Mouse (Mus musculus) c-Kit-positive CD71-positive TER-119-positive erythroid progenitor cells, embryonic 14.5 days (primary cell): ENCODE measurements at regions not wholly inside any gene's neighbourhood (a gene's known extent, or its start where the extent isn't known, plus 50 kb on each side); places are given as distances from the start of the nearest gene placed in this dataset.

Experiments
- DNase-seq: peaks from one replicate; pipeline ENCODE4 v3.0.0-alpha.2; 2013; ENCODE audit warnings: low spot score

DNA sequence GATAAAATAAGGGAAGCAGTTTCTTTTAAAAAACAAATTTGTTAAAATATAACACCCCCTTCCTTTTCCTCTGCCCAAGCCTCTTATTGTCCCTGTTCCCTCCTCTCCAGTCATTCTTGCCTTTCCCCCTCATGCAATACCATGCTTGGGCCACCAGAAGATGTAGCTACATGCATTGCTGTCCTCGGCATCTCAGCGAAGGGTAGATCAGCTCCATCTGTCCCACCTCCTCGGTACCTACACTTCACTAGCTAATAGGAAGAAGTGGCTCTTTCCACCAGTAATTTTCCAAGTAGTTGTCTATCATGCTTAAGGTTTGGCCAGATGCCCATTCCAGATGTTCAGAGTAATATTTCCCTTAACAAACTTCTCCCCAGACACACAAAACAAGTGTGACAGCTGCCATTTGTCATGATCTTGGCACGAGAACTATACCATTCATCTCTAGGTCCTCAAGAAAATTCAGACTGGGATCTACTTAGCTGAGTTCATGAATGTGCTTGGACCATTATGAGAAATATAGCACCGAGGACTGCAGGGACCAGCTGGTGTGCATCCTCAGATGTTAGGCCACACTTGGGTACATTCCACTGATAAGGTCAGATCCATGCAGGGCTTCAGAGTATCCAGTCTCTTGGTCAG, 198.7 kb upstream of the Tnp1 start:
- DNase-seq = no peak

- DNase-seq = no peak
These were observed 191.7 kb upstream of the Tnp1 start for GRCm38 (mm10) chr1:73207421-73207820.

GRCm38 (mm10) chr1:73205788-73206187, 190.1 kb upstream of the Tnp1 start:
- no peak for DNase-seq

GRCm38 (mm10) chr1:73200112-73200511, 184.4 kb upstream of the Tnp1 start:
- DNase-seq = no peak

DNA sequence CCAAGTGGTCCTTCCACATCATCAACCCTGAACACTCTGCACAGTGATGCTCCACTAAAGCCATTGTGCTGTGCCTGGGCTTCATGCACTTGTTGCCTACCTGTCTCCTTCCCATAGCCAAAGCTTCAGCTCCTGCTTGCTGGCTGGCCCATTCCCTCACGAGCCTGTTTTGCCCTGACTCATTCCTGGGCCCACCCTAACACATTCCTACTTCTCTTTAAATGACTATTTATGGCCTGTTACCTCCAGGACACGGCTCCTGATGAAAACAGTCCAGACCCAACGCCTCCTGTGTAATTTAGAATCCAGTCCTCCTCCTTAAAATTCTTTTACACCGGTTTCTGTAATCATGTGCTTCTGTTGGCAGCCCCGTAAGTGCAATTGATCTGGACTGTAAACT, 175.1 kb upstream of the Tnp1 start:
- DNase-seq = no peak

- no peak for DNase-seq
These were observed 173.1 kb upstream of the Tnp1 start for GRCm38 (mm10) chr1:73188796-73189195.

- no peak for DNase-seq
These were observed 168.8 kb upstream of the Tnp1 start for GRCm38 (mm10) chr1:73184477-73184876.

GRCm38 (mm10) chr1:73178810-73179209, 163.1 kb upstream of the Tnp1 start:
- DNase-seq = no peak

- DNase-seq = no peak
These were observed 161.4 kb upstream of the Tnp1 start for GRCm38 (mm10) chr1:73177076-73177475.

- no peak for DNase-seq
These were observed 154.9 kb upstream of the Tnp1 start for GRCm38 (mm10) chr1:73170668-73171008.

DNA sequence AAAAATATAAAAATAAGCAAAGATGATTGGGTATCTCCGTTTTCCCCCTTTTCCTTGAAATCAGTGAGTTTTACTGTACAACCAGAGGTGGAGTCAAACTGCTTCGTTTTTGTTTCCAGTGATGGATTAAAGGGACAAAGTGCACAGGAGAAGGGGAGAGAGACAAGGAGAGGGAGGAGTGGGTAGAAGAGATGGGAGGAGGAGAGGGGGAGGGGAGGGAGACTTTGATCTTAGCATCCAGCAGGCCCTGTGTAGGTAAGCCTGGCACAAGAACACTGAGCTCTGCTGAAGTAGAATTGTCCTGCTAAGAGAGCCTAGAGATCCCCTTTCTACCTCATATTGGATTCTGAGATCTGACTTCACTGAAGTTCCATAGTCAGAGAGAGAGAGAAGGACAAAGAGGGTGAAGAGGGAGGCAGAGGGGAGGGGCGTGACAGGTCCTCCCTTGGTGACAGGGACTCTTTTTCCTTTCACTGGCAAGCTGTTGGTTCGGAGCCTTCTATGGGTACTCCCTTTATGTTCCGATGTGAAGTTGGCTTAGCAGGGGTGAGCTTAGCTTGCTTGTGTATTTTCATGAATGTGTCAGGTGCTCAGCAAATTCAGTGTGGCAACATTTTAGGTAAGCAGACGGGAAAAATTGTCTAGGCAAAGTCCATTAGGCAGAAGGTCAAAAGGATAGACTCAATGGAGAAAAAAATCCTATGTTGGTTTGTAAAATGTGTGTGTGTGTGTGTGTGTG, 154.4 kb upstream of the Tnp1 start:
- no peak for DNase-seq

- DNase-seq = no peak
These were observed 153.6 kb upstream of the Tnp1 start for GRCm38 (mm10) chr1:73169077-73169869.

DNA sequence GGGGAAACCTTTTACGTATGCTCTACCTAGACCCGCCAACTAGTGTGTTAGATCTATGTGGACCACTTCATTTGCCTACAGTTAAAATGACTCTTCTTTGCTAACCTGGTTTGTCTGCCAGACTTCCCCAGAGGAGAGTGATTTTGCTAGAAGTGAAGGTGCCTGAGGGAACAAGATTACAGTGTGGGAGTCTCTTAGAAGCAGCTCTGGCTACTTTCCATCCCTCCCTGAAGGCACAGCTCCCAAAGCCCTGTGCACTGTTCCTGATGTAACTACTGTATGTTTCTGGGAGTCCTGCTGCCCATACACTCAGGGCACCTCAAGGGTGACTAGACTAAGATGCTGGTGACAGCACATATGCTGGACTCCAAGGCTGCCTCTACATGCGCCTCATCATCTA, 144.5 kb upstream of the Tnp1 start:
- no peak for DNase-seq

- DNase-seq = no peak
These were observed 143.8 kb upstream of the Tnp1 start for GRCm38 (mm10) chr1:73159405-73159976.

DNA sequence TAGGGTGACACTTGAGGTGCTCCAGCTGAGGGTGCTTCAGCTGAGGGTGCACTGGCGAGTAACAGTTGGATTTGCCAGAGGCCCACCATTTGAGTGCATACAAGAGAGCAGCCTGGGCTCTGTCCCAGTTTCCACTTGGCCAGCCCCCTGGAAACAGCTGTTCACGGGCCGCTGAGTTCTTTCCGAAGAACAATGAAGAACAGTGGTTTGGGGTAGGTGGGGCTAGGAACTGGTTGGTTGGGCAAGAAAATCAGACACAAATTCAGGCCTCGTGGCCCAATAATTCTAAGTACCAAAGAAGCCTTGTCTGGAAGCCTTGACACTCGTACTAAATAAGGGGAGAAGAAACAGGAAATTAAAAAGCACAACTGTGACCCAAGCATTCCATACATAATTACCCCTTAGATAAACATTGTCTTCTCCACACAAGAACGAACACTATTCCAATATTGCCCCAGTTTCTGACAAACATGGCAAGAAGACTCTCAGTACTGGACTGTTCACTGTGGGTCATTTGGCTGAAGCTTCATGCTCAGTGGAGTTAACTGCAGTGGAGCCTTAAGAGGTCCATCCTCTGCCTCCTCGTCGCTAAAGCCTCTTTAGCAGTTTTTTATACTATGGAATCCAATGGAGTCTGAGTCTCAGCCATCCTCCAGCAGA, 137.9 kb upstream of the Tnp1 start:
- no peak for DNase-seq

DNA sequence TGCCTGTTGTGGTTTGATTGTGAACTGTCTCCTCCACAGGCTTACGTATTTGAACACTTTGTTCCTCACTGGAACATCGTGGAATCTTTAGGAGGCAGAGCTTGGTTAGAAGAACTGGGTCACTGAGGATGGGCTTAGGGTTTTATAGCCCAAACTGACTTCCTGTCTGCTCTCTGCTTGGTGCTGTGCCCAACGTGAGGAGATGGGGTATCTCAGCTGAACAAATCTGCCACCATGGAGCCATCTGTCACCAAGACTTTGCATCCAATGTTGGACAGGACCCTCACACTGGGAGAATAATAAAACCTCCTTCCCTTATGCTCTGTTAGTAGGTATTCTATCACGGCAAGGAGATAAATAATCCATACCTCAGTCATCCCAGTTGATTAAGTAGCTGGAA, 134.2 kb upstream of the Tnp1 start:
- DNase-seq = no peak

GRCm38 (mm10) chr1:73142845-73143244, 127.1 kb upstream of the Tnp1 start:
- DNase-seq = no peak

DNA sequence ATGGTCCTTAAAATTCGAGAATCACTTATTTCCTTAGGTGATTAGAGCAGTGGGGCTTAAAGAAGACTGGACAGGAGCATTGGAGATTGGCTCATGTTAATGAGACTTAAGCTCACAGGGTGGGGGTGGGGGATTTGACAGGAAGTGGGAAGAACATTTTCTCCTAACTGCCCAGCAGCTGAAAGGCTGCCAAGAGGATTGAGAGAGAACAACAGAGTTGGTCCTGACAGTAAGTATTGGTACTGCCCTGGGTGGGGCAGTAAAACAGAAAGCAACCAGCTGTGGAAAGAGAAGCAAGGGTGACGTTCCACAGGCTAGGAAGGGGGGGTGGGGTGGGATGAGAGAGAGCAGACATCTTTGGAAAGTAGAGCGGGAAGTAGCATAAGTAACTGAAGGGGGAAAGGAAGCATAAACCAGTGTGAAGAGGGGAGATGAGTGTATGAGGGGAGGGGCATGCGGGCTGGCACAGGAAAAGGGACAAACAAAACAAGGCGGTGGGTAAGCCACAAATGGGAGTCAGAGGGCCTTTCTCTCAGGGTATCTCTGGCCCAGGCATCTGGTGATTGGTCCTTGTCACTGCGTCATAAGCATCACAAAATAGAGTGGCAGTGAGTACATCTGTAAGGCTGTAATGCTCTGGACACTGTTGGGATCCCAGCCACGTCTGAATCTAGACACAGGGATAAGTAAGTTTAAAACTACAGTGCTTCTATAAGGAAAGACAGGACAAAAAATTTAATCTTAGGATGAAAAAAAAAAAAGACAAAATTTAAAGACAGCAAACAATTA, 125.0 kb upstream of the Tnp1 start:
- no peak for DNase-seq

DNA sequence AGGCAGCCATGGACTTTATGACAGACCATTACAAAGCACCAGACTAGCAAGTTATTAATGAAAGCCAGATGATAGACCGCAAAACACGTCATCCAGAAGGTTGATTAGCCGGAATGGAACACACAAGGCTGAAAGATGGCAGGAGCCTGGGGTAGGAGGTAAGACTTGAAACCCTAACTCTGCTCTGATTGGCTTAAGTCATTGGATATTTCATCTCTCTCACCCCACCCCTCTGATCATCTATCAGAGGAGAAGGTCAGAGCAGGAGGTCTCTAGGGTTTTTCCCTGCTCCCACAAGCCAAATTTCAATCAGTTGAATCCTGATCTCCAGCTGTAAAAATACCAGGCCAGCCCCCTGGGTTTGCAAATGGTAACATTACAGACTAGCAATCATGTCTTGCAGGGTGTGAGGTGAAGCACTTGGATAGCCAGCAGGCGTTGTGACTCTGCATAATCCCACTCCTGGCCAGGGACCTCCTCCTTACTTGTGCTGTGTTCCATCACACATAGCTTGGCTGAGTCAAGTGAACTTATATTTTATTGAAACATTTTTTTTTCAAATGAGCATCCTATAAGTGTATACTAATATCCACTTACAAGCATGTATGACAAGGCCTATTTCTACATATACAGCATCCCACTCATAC, 114.6 kb upstream of the Tnp1 start:
- no peak for DNase-seq

- no peak for DNase-seq
These were observed 107.3 kb upstream of the Tnp1 start for GRCm38 (mm10) chr1:73123012-73123411.

DNA sequence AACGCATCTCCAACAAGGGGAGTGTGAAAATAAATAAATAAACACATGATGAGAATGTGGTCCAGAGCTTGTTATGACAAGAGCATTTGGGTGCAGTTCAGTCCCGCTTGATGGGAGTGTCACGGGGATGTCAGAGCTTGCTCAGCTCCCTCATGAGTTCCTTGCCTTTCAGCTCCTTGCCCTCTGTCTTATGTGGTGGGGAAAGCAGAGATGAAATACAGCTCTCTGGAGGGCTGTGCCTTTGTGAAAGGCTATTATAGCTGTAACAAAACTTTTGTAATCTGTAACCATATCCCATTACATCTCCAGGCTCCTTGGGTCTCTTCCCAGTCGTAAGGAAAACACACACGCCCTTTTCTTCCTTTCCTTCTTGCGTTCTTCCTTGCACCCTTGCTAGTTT, 103.0 kb upstream of the Tnp1 start:
- DNase-seq = no peak
